Mouse (Mus musculus) forebrain, postnatal 0 days (tissue): Measurements from ENCODE around the gene Msl2. TPM values are rescaled to one million over a fixed set of nuclear protein-coding genes. Genes with fewer than 3 reads are reported as not detected.

Source experiments
- ATAC-seq: fragments of 200-750 bp; cut with Nextera tagmentation; 2 replicates; pipeline ENCODE4 v1.8.0; 2017; ENCODE audit warnings: mild to moderate bottlenecking, moderate library complexity
- DNase-seq: peaks from one replicate; pipeline ENCODE4 v3.0.0-alpha.2; 2015
- H3K27ac ChIP-seq: fragments of 300-500 bp; sonication (generic); 2 replicates; pipeline ENCODE4 v1.5.1; 2014; ENCODE audit warnings: low read depth, mild to moderate bottlenecking, antibody characterized with exemption, low read length, moderate library complexity, mixed read lengths
- H3K27me3 ChIP-seq: fragments of 300-500 bp; sonication (generic); 2 replicates; pipeline ENCODE4 v1.6.1; 2014; ENCODE audit warnings: mild to moderate bottlenecking, low read length, mixed read lengths; ENCODE audit not compliant: insufficient read depth
- H3K36me3 ChIP-seq: fragments of 300-500 bp; sonication (generic); 2 replicates; pipeline ENCODE4 v1.6.1; 2014; ENCODE audit warnings: mild to moderate bottlenecking, moderate library complexity; ENCODE audit not compliant: insufficient read depth
- H3K4me1 ChIP-seq: fragments of 300-500 bp; sonication (generic); 2 replicates; pipeline ENCODE4 v1.6.1; 2014; ENCODE audit warnings: antibody characterized with exemption; ENCODE audit not compliant: insufficient read depth
- H3K4me2 ChIP-seq: fragments of 300-500 bp; sonication (generic); 2 replicates; pipeline ENCODE4 v1.6.1; 2014; ENCODE audit warnings: low read depth, mild to moderate bottlenecking, moderate library complexity
- H3K4me3 ChIP-seq: fragments of 300-500 bp; sonication (generic); 2 replicates; pipeline ENCODE4 v1.5.1; 2014; ENCODE audit warnings: low read depth, low read length, mixed read lengths
- H3K9ac ChIP-seq: fragments of 300-500 bp; sonication (generic); 2 replicates; pipeline ENCODE4 v1.6.1; 2014; ENCODE audit warnings: mild to moderate bottlenecking
- H3K9me3 ChIP-seq: fragments of 300-500 bp; sonication (generic); 2 replicates; pipeline ENCODE4 v1.6.1; 2016; ENCODE audit warnings: low read length
- CTCF ChIP-seq: sonication (generic); IDR thresholded peaks from 2 replicates; pipeline ENCODE4 v1.5.1; 2016; ENCODE audit warnings: antibody characterized with exemption, control low read depth, low read depth
- WGBS: fragments of 180-500 bp; shearing (Covaris S2); extraction: QIAGEN DNeasy Blood & Tissue Kit; methylation state at CpG from one replicate; pipeline ENCODE4 v1.1.7; 2014; 5-methylcytosine and 5-hydroxymethylcytosine counted together
- polyA plus RNA-seq: library from polyadenylated mRNA; unstranded; fragments of >200 nt; fragmentation: Nextera tagmentation; extraction: Ambion mirVana; gene quantifications from 2 replicates; pipeline ENCODE4 v1.2.1, GENCODE M21; 2015
- total RNA-seq: library from RNA; depleted of rRNA; stranded (reverse); fragments of >200 nt; gene quantifications from 2 replicates; pipeline ENCODE4 v1.2.3, GENCODE M21; 2014

The Msl2 gene
- total and polyA plus RNA-seq, 2 experiments from 2014 or later = 4.9 to 33.9 TPM

DNA sequence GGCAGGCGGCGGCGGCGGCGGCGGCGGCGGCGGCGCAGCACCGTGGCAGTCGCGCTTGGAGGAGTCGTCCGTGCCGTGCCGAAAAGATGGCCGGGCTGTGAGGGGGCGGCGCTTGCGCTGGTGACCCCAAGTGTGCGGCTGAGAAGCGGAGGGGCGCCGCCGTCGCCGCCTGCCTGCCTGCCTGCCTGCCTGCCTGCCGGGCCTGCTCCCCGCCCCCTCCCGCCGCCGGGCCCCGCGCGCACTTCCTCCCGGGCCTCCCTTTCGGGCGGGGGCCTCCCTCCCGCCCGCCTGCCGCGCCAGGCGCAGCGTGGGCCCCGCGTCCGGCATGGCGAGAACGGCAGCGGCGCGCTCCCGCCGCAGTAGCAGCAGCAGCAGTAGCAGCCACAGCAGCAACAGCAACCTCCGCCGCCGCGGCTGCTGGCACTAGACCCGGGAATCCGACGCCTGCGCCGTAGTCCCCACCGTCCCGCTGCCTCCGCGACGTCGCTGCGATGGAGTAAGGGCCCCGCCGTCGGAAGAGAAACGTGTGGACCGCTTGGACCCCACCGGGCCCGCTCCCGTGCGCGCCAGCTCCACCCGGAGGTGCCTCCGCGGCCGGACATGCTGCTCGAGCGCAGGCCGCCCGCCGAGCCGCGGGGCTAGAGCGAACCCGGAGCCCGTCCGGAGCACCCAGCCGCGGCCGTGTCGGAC lies 576 bp downstream of the Msl2 start:
- peak overlapping the region; percentile 99 for H3K27ac ChIP-seq
- no peaks in the 10 kb centered on the region for H3K36me3 ChIP-seq
- no peaks in the 10 kb centered on the region for H3K27me3 ChIP-seq
- no peaks in the 10 kb centered on the region for H3K9me3 ChIP-seq
- DNase-seq (peak; percentile 74), ATAC-seq (peak; percentile 79)
- peak overlapping the region; percentile 98 for H3K4me3 ChIP-seq
- WGBS = under 1% methylated on average over 80 of the region's 100 CpGs
- H3K4me2 ChIP-seq = peak overlapping the region; percentile 87
- peaks cover 25% of the 10 kb centered on the region for H3K4me1 ChIP-seq
- TF ChIP-seq CTCF = peak; percentile 18; the same call in 1 of the 2 replicates
- peak overlapping the region; percentile 100 for H3K9ac ChIP-seq

DNA sequence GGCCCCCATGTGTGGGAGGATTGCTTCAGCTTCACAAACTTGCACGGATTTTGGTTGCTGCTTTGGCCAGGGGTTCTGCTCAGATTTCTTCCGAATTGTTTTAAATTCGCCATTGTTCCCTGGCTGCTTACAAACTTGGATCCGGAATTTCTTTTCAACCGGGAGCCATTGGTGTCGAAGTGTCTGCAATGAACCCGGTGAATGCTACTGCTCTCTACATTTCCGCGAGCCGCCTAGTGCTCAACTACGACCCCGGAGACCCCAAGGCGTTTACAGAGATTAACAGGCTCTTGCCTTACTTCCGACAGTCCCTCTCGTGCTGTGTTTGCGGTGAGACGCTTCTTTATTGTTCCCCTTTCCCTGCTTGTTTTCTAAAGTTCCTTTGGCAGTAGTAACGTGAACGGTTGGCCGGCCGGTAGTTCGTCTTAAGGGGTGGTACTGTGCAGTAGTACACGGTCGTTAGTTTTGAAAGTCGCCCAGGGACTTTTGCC lies 1.2 kb downstream of the Msl2 start:
- WGBS = under 1% methylated on average over 25 of the region's 25 CpGs

DNA sequence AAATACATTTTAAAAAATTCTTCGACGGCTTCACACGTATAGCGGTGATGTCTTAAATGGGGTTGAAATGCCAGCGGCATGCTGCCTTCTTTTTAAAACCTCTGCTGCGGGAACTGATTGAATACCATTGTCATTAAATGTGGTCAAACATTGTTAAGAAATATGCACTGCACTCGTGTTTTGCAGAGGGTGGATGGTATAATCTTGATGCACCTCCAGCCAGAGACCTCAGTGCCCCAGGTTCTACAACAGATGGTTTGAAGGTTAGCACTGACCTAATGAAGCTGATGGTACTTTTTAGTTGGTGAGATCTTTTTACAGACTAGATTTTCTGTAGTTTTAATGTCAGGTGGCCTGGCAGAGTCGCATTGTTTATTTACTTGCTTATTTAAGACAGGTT lies 1.8 kb downstream of the Msl2 start:
- no peak for TF ChIP-seq CTCF
- H3K4me3 ChIP-seq = peak overlapping the region; percentile 98
- H3K36me3 ChIP-seq = no peaks in the 10 kb centered on the region
- no peaks in the 10 kb centered on the region for H3K27me3 ChIP-seq
- peak overlapping the region; percentile 100 for H3K9ac ChIP-seq
- no peak overlapping the region for H3K27ac ChIP-seq
- no peak for ATAC-seq
- WGBS = under 1% methylated on average over 8 of the region's 8 CpGs
- peaks cover 32% of the 10 kb centered on the region for H3K4me1 ChIP-seq
- H3K4me2 ChIP-seq = peak overlapping the region; percentile 87
- no peaks in the 10 kb centered on the region for H3K9me3 ChIP-seq
- no peak for DNase-seq

More for the DNA sequence above, 1.2 kb downstream of the Msl2 start:
- H3K4me1 ChIP-seq = peaks cover 31% of the 10 kb centered on the region
- H3K4me2 ChIP-seq = peak overlapping the region; percentile 87
- H3K36me3 ChIP-seq = no peaks in the 10 kb centered on the region
- TF ChIP-seq CTCF = no peak
- no peaks in the 10 kb centered on the region for H3K9me3 ChIP-seq
- DNase-seq (peak; percentile 24), ATAC-seq (no peak)
- H3K4me3 ChIP-seq = peak overlapping the region; percentile 98
- peak overlapping the region; percentile 100 for H3K9ac ChIP-seq
- no peaks in the 10 kb centered on the region for H3K27me3 ChIP-seq
- H3K27ac ChIP-seq = peak overlapping the region; percentile 99

DNA sequence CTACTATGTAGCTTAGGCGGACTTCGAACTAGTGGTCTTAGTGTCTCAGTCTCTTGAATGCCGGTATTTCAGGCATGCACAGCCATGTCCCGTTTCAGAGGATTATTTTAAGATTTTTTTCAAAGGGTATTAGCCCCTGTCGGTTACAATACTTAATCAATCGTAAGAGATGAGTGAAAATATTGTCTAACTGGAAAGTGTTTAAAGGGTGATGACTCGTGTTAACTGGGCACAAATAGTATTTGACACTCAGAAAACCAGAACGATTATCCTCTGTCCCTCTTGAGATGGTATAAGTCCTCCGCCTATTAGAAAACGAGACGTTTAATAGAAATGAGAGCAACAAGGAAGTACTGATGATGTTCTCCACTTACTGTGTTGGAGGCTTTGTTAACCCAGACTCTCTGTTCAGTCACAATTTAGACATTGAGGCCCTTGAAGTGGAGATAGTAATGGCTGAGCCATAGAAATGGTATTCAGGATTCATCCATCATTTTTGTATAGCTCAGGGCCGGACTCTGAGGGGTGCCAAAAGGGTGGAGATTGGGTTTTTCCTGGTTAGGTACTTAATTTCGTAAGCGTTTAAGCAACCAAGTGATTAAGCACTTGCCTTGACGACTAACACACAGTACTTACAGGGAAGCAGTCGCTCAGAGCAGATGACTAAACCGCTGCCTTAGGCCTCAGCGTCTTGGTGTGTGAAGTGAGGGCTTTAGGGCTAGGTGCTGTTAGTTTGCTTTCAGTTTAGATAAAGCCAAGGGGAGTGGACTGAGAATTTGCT lies 2.4 kb downstream of the Msl2 start:
- WGBS = 1% methylated on average over 18 of the region's 18 CpGs
- ATAC-seq (no peak), DNase-seq (no peak)
- Histone ChIP-seq H3K27me3 (no peaks in the 10 kb centered on the region), H3K4me3 (peak overlapping the region; percentile 98), H3K27ac (no peak overlapping the region), H3K9me3 (no peaks in the 10 kb centered on the region), H3K4me2 (peak overlapping the region; percentile 87), H3K4me1 (peaks cover 32% of the 10 kb centered on the region), H3K36me3 (no peaks in the 10 kb centered on the region), H3K9ac (peak overlapping the region; percentile 100)
- TF ChIP-seq CTCF = no peak

DNA sequence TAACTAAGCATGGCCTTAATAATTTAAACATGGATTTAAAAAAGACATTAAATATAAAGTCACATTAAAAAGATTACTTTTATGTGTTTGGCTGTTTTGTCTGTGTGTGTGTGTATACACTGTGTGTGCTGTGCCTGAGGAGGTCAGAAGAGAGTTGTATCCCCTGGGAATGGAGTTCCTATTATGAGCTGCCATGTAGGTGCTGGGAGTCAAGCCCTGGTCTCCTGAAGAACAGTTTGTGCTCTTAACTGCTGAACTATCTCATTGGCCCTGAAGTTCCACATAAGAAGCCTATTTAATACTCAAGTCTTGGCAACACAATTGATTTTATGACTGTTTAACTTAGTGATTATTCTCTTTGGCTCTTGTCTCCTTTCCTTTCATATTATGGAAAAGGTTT lies 3.6 kb downstream of the Msl2 start:
- no peak for ATAC-seq
- no peak for DNase-seq
- H3K27me3 ChIP-seq = no peaks in the 10 kb centered on the region
- peak overlapping the region; percentile 87 for H3K4me2 ChIP-seq
- peaks cover 30% of the 10 kb centered on the region for H3K4me1 ChIP-seq
- no peaks in the 10 kb centered on the region for H3K9me3 ChIP-seq
- peak overlapping the region; percentile 100 for H3K9ac ChIP-seq
- H3K36me3 ChIP-seq = no peaks in the 10 kb centered on the region
- peak overlapping the region; percentile 98 for H3K4me3 ChIP-seq
- no peak overlapping the region for H3K27ac ChIP-seq
- TF ChIP-seq CTCF = no peak

DNA sequence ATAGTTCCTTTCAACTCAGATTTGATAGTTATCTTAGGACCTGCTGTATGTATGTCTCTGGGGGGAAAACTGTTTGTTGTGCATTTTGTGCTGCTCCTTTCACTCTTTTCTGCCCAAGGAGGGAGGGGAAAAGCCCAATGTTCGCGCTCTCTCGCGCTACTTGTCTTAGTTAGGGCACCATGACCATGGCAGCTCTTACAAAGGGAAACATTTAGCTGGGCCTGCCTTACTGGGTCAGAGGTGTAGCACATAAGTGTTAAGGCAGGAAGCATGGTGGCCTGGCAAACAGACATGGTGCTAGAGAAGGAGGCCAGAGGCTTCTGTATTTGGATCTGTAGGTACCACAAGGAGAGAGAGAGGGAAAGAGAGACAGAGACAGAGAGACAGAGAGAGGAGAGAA lies 4.7 kb downstream of the Msl2 start:
- no peak for TF ChIP-seq CTCF
- Histone ChIP-seq H3K9me3 (no peaks in the 10 kb centered on the region), H3K4me3 (peak overlapping the region; percentile 98), H3K4me2 (peak overlapping the region; percentile 87), H3K36me3 (no peaks in the 10 kb centered on the region), H3K4me1 (peaks cover 25% of the 10 kb centered on the region), H3K27ac (no peak overlapping the region), H3K9ac (no peak overlapping the region), H3K27me3 (no peaks in the 10 kb centered on the region)
- DNase-seq (no peak), ATAC-seq (no peak)
- 48% methylated on average over 4 of the region's 4 CpGs for WGBS

DNA sequence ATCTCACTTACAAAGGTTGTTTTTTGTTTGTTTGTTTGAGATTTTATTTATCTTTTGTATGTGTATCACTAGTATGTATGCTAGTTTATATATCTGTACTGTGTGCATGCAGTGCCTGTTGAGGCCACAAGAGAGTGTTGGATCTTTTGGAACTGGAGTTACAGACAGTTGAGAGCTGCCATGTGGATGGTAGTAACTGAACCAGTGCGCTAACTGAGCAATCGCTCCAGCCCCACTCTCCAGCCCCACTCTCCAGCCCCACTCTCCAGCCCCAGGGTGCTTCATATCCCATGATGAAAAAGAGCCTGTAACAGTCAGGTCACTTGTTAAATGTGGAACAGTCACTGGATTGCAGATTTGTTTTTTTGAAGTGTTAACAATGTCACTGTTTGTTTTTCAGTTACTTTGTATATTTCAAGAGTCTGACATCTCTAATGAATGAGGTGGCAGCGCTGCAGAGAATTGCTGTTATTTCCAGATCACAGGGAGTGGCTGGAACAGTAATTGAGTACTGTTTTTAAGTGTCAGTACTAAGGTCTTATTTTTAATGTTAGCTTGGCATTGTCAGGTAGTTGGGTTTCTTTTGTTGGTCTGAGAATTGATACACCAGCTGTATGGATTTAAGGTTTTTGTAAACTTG lies 6.3 kb downstream of the Msl2 start:
- WGBS = 49% methylated on average over 3 of the region's 3 CpGs
- 0 out of 2 replicates have a peak overlapping the region, but pooled peaks have one; percentile 87 for H3K4me2 ChIP-seq

More for the DNA sequence above, 6.3 kb downstream of the Msl2 start:
- Histone ChIP-seq H3K36me3 (no peaks in the 10 kb centered on the region), H3K4me1 (peaks cover 25% of the 10 kb centered on the region), H3K9me3 (no peaks in the 10 kb centered on the region), H3K27me3 (no peaks in the 10 kb centered on the region), H3K27ac (no peak overlapping the region), H3K4me3 (no peak overlapping the region), H3K9ac (no peak overlapping the region)
- DNase-seq = no peak
- peak; percentile 42; the same call in 1 of the 2 replicates for ATAC-seq
- TF ChIP-seq CTCF = peak; percentile 29; the same call in 1 of the 2 replicates
